Mouse (Mus musculus) MEL (cell line): ENCODE measurements at regions not wholly inside any gene's neighbourhood (a gene's known extent, or its start where the extent isn't known, plus 50 kb on each side); places are given as distances from the start of the nearest gene placed in this dataset.

Source experiments
- CTCF ChIP-seq, 3 experiments: IDR thresholded peaks in 2 of 3; conservative IDR thresholded peaks in 1 of 3; 2 replicates each; pipeline ENCODE4 v1.5.1; 2011 to 2012; ENCODE audit warnings: low read length in 3 of 3, low read depth in 2 of 3, mild to moderate bottlenecking in 2 of 3, improper control_type of control experiment in 1 of 3, inconsistent platforms in 1 of 3, mixed read lengths in 1 of 3, moderate library complexity in 1 of 3; ENCODE audit not compliant: control insufficient read depth in 1 of 3, insufficient read depth in 1 of 3, poor library complexity in 1 of 3, severe bottlenecking in 1 of 3
- SMC3 ChIP-seq: IDR thresholded peaks from 2 replicates; pipeline ENCODE4 v1.6.1; 2011; ENCODE audit warnings: low read depth, low read length, improper control_type of control experiment

- TF ChIP-seq SMC3 (no peak), CTCF (IDR thresholded peaks at IDR 0.05 in 2 of 3, conservative IDR thresholded peaks at IDR 0.05 in 1 of 3; ENCODE audit: control insufficient read depth in 1 of 3, insufficient read depth in 1 of 3, low read depth in 2 of 3, low read length in 3 of 3, poor library complexity in 1 of 3, severe bottlenecking in 1 of 3) (no peak)
These were observed 429.7 kb downstream of the Sox2 start for GRCm38 (mm10) chr3:35079887-35080286.
